Mouse (Mus musculus): ENCODE data around the gene Olfr1415.

GRCm38 (mm10) chr1:92458416-92458815 lies 37.5 kb downstream of the Olfr1415 start:
- no peak for TF ChIP-seq GATA1 (IDR thresholded peaks at IDR 0.05; ENCODE audit: borderline replicate concordance, low read length)
- TF ChIP-seq CTCF (IDR thresholded peaks at IDR 0.05; ENCODE audit: low read depth, low read length) = no peak
- no peak for TF ChIP-seq TAL1 (conservative IDR thresholded peaks at IDR 0.05; ENCODE audit: low read depth, low read length)
- no peak for TF ChIP-seq POLR2AphosphoS5 (IDR thresholded peaks at IDR 0.05; ENCODE audit: insufficient replicate concordance, low read depth, low read length)
- no peak for TF ChIP-seq GATA2 (IDR thresholded peaks at IDR 0.05; ENCODE audit: borderline replicate concordance, low read depth, low read length)
